Mouse (Mus musculus) retina, adult 2 months (tissue): ENCODE measurements at regions not wholly inside any gene's neighbourhood (a gene's known extent, or its start where the extent isn't known, plus 50 kb on each side); places are given as distances from the start of the nearest gene placed in this dataset.

Experiments used
- DNase-seq: peaks from one replicate; pipeline ENCODE4 v3.0.0-alpha.2; 2012; ENCODE audit warnings: low read depth, low spot score

GRCm38 (mm10) chr9:14092996-14093442 is 181.8 kb upstream of the Sesn3 start:
- no peak for DNase-seq

- DNase-seq = no peak
These were observed 171.3 kb upstream of the Sesn3 start for GRCm38 (mm10) chr9:14103538-14103937.

DNA sequence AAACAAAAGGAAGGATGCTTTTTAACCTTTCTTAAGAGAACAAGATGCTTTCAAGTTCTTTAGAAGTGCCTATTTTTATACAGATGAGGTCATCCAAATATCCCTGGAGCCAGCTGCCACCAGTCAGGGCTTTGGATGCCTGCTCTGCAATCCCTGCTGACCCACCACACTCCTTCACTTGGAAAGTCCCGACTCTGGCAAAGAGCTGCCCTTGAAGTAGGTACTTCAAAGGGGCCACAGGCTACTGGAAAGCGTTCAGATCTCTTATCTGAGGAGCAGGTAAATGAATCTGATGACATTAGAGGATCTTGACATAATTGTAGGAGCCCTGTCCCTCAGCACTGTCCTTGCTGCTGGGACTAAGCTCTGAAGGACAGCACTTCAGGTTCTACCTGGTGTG is 169.9 kb upstream of the Sesn3 start:
- DNase-seq = no peak

DNA sequence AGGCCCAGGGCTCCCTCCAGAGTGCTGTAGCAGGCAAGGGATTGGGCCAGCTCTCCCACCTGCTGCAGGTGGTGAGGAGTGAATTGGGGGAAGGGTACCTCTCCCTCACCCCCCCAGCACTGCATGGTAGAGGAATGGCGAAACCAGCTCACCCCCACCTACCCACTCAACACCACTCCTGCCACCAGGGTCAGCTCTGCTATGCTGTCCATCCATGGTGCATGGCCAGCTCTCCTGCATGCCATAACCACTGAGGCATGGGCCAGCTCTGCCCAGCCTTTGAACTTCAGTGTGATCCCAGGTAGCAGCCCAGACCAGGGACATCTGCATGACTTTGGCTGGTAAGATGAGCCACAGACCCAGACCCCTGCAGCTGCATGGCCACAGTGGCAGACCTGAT is 168.5 kb upstream of the Sesn3 start:
- no peak for DNase-seq

DNA sequence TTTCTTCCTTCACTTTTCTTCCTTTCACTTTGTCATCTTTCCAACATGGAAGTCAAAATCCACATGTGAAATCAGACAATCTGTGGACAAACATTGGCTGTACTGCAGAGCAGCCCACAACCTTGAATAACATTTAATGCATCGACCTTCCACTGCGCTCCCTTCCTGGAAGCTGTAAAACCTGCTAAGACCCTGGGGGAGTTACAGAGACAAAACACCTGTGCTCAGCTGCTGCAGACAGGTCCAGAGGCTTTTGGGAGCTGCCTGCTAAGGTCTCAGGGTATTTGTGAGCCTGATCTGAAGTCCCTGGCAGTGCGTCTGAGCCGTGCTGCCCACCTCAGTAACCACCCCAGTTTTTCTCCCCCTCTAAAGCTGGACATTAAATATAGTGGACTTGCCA is 166.1 kb upstream of the Sesn3 start:
- no peak for DNase-seq

GRCm38 (mm10) chr9:14109492-14109891 is 165.4 kb upstream of the Sesn3 start:
- no peak for DNase-seq

DNA sequence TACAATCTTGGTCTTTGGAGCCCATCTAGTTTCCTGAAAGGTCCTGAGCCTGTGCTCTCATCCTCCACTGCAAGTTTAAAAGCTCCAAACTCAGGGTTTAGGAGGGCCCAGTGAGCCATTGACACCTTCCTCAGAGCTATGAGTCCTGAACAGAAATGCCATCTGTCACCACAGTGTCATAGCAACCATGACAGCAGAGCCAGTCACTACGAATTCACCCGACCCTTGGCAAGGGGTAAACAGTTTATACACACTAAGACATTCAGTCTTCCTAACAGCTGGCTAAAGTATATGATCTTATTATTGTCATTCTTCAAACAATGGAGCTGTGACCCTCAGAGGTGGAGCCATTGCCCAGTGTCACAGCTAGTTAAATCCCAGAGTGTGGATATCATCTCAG is 163.2 kb upstream of the Sesn3 start:
- DNase-seq = no peak

DNA sequence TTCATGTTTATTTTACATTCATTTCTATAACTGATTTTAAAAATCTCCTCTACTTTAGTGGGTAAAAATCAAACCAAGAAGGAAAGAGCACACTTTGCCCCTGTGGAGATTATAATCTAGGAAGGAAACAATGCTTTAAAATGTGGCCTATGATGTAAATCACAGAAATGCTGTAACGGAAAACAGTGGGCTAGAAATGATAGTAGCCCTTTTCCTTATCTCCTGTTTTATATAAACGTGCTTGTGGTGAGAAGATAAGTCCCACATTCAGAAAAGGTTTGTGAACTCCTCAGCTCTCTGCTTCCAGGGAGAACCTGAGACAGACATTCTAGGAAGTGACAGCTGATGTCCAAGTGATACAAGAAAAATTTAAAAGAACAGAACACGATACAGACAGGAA is 159.3 kb upstream of the Sesn3 start:
- DNase-seq = no peak

GRCm38 (mm10) chr9:14116097-14116840 is 158.6 kb upstream of the Sesn3 start:
- no peak for DNase-seq

- DNase-seq = no peak
These were observed 141.5 kb upstream of the Sesn3 start for GRCm38 (mm10) chr9:14133372-14133771.

- no peak for DNase-seq
These were observed 139.9 kb upstream of the Sesn3 start for GRCm38 (mm10) chr9:14134894-14135450.

DNA sequence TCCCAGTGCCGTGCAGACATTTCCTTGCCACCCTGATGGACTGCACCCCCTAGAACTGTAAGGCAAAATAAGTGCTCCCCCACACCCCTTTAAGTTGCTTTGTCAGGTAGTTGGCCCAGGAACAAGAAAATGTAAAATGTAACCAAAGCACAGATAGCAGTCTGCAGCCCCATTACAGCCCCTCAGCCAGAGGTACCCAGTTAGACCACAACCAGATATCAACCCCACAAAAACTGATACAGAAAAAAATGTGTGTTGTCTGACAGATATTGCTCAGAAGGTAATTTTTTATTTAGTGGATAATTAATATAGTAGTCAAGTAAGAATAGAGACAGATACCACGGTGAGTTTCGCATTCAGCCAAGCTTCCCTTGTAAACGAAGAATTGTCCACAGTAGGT is 133.5 kb upstream of the Sesn3 start:
- no peak for DNase-seq

DNA sequence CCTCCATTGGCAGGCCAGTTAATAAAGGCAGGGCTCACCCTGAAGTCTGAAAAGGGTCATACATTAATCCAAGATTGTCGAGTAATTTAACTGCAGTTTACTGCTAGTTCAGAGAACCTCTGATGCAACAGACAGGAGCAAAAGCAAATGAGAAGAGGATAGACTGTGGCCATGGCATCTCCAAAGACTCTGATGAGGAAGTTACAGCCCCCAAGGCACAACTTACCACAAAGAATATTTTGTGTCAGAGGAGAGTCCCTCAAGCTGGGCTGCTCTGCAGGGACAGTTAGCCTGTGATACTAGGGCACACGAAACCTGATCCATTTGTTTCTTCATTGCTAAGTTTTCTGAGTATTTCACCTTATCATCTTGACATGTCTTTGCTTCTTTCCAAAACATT is 130.9 kb upstream of the Sesn3 start:
- no peak for DNase-seq

DNA sequence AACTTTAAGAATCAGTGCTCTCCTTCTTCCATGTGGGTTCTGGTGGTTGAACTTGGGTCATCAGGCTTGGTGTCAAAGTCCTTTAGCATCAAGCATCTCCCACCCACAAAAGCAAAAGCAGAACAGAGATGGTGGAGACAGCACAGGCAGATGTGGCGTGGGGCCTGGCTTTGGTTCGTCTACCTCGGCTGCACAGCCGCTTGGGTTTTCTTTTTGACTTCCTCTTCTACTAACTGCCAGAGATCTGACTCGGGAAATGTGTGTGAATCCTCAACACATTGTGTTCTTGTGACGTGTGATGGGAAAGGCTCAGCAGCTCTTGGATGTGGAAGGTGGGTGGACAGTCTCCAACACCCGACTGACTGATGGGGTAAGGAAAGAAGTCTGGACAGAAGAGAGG is 127.8 kb upstream of the Sesn3 start:
- DNase-seq = no peak

- no peak for DNase-seq
These were observed 127.1 kb upstream of the Sesn3 start for GRCm38 (mm10) chr9:14147731-14148130.

- no peak for DNase-seq
These were observed 124.6 kb upstream of the Sesn3 start for GRCm38 (mm10) chr9:14150288-14150687.

- DNase-seq = no peak
These were observed 117.9 kb upstream of the Sesn3 start for GRCm38 (mm10) chr9:14156967-14157366.

DNA sequence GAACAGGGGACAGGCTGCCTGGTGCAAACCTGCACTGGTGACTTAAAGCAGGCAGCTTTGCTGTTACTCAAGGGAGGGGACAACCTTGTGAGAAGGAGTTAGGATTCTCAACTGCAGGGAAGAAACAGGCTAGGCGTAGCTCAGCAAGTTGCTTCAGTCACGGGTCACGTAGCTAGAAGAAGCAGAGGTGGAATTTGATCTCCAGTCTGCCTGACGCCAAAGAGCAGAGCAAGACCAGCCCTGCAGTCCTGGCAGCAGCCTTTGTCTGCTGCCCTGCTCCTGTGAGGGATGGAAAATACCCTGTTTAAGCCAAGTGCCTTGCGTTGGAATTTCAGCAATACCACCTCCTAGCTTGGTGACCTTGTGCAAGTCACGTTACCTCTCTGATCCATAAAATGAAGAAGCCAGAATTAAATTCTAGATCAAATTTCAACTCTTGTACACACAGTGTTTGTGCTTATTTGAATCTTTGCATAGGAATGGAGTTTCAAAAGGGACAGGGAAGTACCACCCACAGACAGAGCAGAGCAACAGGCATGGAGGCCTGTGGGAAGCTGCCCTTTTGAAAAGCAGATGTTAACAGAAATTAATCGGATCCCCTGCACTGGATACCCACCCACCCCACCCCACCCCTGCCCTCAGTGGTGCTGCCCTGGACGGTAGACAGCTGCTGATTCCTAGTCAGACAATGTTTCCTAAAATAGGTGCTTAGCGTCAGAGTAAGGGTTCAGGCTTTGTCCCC is 116.6 kb upstream of the Sesn3 start:
- no peak for DNase-seq

DNA sequence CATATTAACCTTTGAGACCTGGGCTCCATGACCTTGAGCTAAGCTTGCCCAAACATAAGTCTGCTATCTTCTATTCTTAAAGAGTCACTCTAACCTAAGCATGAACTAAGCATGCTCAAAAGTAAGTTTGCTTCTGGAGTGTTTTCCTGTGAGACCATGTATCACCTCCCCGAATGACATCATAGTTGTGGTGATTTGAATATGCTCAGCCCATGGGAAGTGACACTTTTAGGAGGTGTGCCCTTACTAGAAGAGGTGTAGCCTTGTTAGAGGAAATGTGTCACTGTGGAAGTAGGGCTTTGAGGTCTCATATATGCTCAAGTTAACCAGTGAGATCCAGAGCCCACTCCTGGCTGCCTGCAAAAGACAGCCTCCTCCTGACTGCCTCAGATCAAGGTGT is 114.7 kb upstream of the Sesn3 start:
- DNase-seq = no peak

DNA sequence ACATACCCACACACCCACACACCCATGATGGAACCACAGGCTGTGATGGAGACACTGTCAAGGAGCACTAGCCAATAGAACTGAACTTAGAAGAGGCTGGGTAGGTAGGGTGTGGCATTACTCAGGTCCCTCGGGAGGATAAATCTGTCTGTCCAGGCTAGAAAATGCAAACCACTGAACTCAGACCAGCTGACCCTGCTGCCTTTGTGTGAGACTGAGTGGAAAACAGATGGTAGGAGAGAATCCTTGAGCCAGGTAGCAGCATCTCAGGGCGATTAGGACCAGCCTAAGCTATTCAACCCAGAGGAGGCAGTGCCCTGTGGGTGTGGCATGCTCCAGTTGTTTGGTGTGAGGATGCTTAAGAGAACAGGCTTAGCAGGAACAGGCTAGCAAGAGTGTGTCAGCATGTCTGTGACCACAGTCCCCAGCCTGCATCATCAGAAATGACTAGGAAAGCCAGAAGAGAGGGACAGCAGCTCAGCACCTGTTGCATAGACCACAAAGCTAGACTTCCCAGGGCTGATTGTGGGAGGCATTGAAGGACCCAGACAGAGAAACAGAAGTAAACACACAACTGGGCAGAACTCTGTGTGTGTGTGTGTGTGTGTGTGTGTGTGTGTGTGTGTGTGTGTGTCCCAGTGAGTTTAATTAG is 103.2 kb upstream of the Sesn3 start:
- no peak for DNase-seq

DNA sequence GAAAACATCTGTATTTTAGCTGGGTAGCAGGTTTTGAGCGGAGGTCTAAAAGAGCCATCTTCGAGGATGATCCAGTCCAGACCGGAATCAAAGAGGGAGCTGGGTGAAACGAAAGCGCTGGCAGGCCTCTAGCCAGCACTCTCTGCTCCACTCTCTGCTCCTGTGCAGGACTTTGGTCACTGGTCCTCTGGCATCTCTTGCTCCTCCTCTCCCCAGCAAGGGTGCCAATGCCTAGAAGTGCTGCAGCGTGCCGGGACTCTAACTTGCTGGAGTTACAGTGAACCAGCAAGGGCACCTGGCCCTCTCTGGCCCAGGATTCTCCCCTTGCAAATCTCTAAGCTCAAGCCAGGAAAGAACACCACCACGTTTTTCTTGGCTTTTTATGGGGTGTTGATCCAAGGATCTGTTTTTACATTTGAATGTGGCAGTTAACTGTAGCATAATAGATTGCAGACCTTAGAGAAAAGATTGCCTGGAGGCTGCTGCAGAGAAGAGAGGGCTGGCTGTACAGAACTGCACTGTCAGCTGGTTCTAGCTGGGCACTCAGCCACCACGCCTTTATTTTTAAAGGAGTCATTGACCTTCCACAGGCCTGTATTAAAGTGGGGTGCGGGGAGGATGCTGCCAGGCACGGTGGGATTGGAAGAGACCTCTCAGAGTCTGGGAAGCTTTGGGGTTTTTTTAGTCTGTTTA is 101.1 kb upstream of the Sesn3 start:
- DNase-seq = no peak
